Mouse (Mus musculus) ES-Bruce4 (cell line): ENCODE measurements at regions not wholly inside any gene's neighbourhood (a gene's known extent, or its start where the extent isn't known, plus 50 kb on each side); places are given as distances from the start of the nearest gene placed in this dataset.

Experiments used
- CTCF ChIP-seq: IDR thresholded peaks from one replicate; pipeline ENCODE4 v1.8.1; 2011; ENCODE audit warnings: low read depth, low read length
- EP300 ChIP-seq: IDR thresholded peaks from 2 replicates; pipeline ENCODE4 v1.6.1; 2011; ENCODE audit warnings: low read depth, low read length; ENCODE audit not compliant: insufficient read depth

DNA sequence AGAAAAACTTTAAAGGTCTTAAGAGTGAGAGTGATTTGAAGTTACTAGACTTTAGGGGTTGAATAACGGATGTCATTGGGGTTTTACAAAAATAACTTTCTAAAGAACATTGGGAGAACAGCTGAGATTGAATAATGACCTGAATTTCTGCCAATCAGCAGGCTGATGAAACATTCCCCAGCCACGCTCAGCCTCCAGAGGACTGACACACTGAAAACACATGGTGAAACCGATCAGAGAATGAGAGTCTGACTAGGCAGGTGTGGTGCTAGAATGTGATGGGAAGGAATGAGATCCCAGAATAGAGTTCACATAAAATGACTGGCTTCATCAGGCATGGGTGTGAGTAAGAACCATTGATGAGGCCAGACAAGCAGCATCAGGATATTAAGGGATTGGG lies 321.4 kb upstream of the Adamts5 start:
- TF ChIP-seq CTCF, result no peak
- no peak for TF ChIP-seq EP300
